Mouse (Mus musculus): Measurements from ENCODE around the gene Pbx1.

DNA sequence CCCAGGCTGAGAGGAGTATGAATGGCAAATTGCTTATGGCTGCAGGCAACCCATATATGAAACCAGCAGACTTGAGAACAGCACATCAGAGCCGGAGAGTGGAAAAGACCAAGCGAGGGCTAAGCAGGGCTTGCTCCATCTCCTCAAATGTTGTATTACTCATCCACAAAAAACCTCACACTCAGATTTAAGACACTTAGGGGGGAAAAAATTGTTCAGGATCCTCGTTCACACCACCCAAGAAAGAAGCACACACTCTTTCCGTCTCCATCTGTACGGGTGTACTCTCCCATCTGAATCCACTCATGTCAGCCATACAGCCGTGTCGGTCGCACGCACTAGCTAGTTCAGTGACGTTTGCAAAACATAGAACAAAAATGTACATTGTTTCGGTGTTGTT is 69.0 kb downstream of the Pbx1 start:
- no peak for TF ChIP-seq CTCF (conservative IDR thresholded peaks at IDR 0.05; ENCODE audit: low read length)
- TF ChIP-seq POU5F1 (IDR thresholded peaks at IDR 0.05; ENCODE audit: borderline replicate concordance, low read length), result no peak
